Mouse (Mus musculus) intestine, postnatal 0 days (tissue): ENCODE data around the gene Limk2. TPM values are rescaled to one million over a fixed set of nuclear protein-coding genes. Genes with fewer than 3 reads are reported as not detected.

ENCODE experiments used
- ATAC-seq: fragments of 200-750 bp; cut with Nextera tagmentation; 2 replicates; pipeline ENCODE4 v1.8.0; 2017; ENCODE audit warnings: mild to moderate bottlenecking, moderate TSS enrichment, moderate library complexity
- H3K27ac ChIP-seq: fragments of 300-500 bp; sonication (generic); 2 replicates; pipeline ENCODE4 v1.5.1; 2014; ENCODE audit warnings: mild to moderate bottlenecking, low read depth, low read length, moderate library complexity
- H3K27me3 ChIP-seq: fragments of 300-500 bp; sonication (generic); replicated peaks from 2 replicates; pipeline ENCODE4 v1.6.1; 2014; ENCODE audit warnings: low read length, mixed read lengths; ENCODE audit not compliant: control insufficient read depth, insufficient read depth
- H3K36me3 ChIP-seq: fragments of 300-500 bp; sonication (generic); 2 replicates; pipeline ENCODE4 v1.6.1; 2014; ENCODE audit warnings: mild to moderate bottlenecking, moderate library complexity; ENCODE audit not compliant: control insufficient read depth, insufficient read depth
- H3K4me1 ChIP-seq: fragments of 300-500 bp; sonication (generic); replicated peaks from 2 replicates; pipeline ENCODE4 v1.6.1; 2014; ENCODE audit warnings: antibody characterized with exemption, low read length, mixed read lengths; ENCODE audit not compliant: control insufficient read depth, insufficient read depth
- H3K4me2 ChIP-seq: fragments of 300-500 bp; sonication (generic); replicated peaks from 2 replicates; pipeline ENCODE4 v1.6.1; 2014; ENCODE audit warnings: low read depth, mild to moderate bottlenecking, moderate library complexity
- H3K4me3 ChIP-seq: fragments of 300-500 bp; sonication (generic); 2 replicates; pipeline ENCODE4 v1.5.1; 2014; ENCODE audit warnings: low read depth, low read length
- H3K9ac ChIP-seq: fragments of 300-500 bp; sonication (generic); 2 replicates; pipeline ENCODE4 v1.6.1; 2014; ENCODE audit warnings: mild to moderate bottlenecking, low read depth, low read length
- H3K9me3 ChIP-seq: fragments of 300-500 bp; sonication (generic); 2 replicates; pipeline ENCODE4 v1.6.1; 2016; ENCODE audit warnings: mixed run types; ENCODE audit not compliant: control insufficient read depth
- CTCF ChIP-seq: sonication (generic); IDR thresholded peaks from 2 replicates; pipeline ENCODE4 v1.5.1; 2016; ENCODE audit warnings: low read depth, mild to moderate bottlenecking, control low read depth, antibody characterized with exemption, moderate library complexity
- WGBS: fragments of 180-500 bp; shearing (Covaris S2); extraction: QIAGEN DNeasy Blood & Tissue Kit; methylation state at CpG from one replicate; pipeline ENCODE4 v1.1.7; 2014; 5-methylcytosine and 5-hydroxymethylcytosine counted together
- polyA plus RNA-seq: library from polyadenylated mRNA; unstranded; fragments of >200 nt; fragmentation: Nextera tagmentation; extraction: Ambion mirVana; gene quantifications from 2 replicates; pipeline ENCODE4 v1.2.1, GENCODE M21; 2015

Limk2 gene
- polyA plus RNA-seq, 1 experiment from 2014 or later = 68.4 TPM

- no peak for ATAC-seq
- no peaks in the 10 kb centered on the region for H3K36me3 ChIP-seq
- 8% methylated on average over 14 of the region's 14 CpGs for WGBS
- H3K4me3 ChIP-seq = peak overlapping the region; percentile 42
- H3K4me1 ChIP-seq = no peaks in the 10 kb centered on the region; the same call in 1 of the 2 replicates
- no peaks in the 10 kb centered on the region for H3K27me3 ChIP-seq
- H3K9ac ChIP-seq = peak overlapping the region; percentile 26
- H3K4me2 ChIP-seq = peak overlapping the region; percentile 82
- TF ChIP-seq CTCF = no peak
- H3K9me3 ChIP-seq = no peaks in the 10 kb centered on the region
- H3K27ac ChIP-seq = peak overlapping the region; percentile 30; the same call in 1 of the 2 replicates
Measured at GRCm38 (mm10) chr11:3330991-3331750, 77.8 kb downstream of the Limk2 start.

GRCm38 (mm10) chr11:3330566-3330965 lies 78.4 kb downstream of the Limk2 start:
- ATAC-seq = no peak
- H3K27me3 ChIP-seq = no peaks in the 10 kb centered on the region
- 4% methylated on average over 9 of the region's 9 CpGs for WGBS

GRCm38 (mm10) chr11:3329891-3330451 lies 79.0 kb downstream of the Limk2 start, which contains the start of gene Pik3ip1:
Pik3ip1 (plus strand) TSS chr11:3330401.
- no peak for TF ChIP-seq CTCF
- peak within 1 kb of the TSS; percentile 30; the same call in 1 of the 2 replicates for H3K27ac ChIP-seq
- peak within 1 kb of the TSS; percentile 42 for H3K4me3 ChIP-seq
- no peaks in the 10 kb centered on the region; the same call in 1 of the 2 replicates for H3K4me1 ChIP-seq
- peak within 1 kb of the TSS; percentile 26 for H3K9ac ChIP-seq
- H3K4me2 ChIP-seq = peak within 1 kb of the TSS; percentile 82
- ATAC-seq = no peak
- H3K27me3 ChIP-seq = no peaks in the 10 kb centered on the region
- no peaks in the 10 kb centered on the region for H3K36me3 ChIP-seq
- no peaks in the 10 kb centered on the region for H3K9me3 ChIP-seq

More at GRCm38 (mm10) chr11:3330566-3330965, 78.4 kb downstream of the Limk2 start:
- Histone ChIP-seq H3K36me3 (no peaks in the 10 kb centered on the region), H3K4me3 (peak overlapping the region; percentile 42), H3K9me3 (no peaks in the 10 kb centered on the region), H3K4me1 (no peaks in the 10 kb centered on the region; the same call in 1 of the 2 replicates), H3K27ac (0 out of 2 replicates have a peak overlapping the region, but pooled peaks have one; percentile 30), H3K9ac (peak overlapping the region; percentile 26), H3K4me2 (peak overlapping the region; percentile 82)
- peak; percentile 63 for TF ChIP-seq CTCF

GRCm38 (mm10) chr11:3328806-3329775 lies 79.9 kb downstream of the Limk2 start:
- H3K4me1 ChIP-seq = no peaks in the 10 kb centered on the region; the same call in 1 of the 2 replicates
- no peak for ATAC-seq
- no peaks in the 10 kb centered on the region for H3K36me3 ChIP-seq
- no peak for TF ChIP-seq CTCF
- no peak overlapping the region for H3K4me3 ChIP-seq
- no peaks in the 10 kb centered on the region for H3K9me3 ChIP-seq
- no peak overlapping the region for H3K27ac ChIP-seq
- no peaks in the 10 kb centered on the region for H3K27me3 ChIP-seq
- no peak overlapping the region for H3K4me2 ChIP-seq
- no peak overlapping the region for H3K9ac ChIP-seq
- 72% methylated on average over 11 of the region's 11 CpGs for WGBS

- Histone ChIP-seq H3K4me3 (no peak overlapping the region), H3K4me1 (no peaks in the 10 kb centered on the region; the same call in 1 of the 2 replicates), H3K9me3 (no peaks in the 10 kb centered on the region), H3K9ac (no peak overlapping the region), H3K27me3 (no peaks in the 10 kb centered on the region), H3K27ac (no peak overlapping the region), H3K36me3 (no peaks in the 10 kb centered on the region), H3K4me2 (no peak overlapping the region)
- 0 out of 2 replicates have a peak, but pooled peaks have one; percentile 24 for TF ChIP-seq CTCF
- 79% methylated on average over 5 of the region's 5 CpGs for WGBS
- ATAC-seq = no peak
Measured at GRCm38 (mm10) chr11:3328271-3328670, 80.7 kb downstream of the Limk2 start.
